Mouse (Mus musculus): ENCODE results near the gene Ltb4r2. TPM values are rescaled to one million over a fixed set of nuclear protein-coding genes. Genes with fewer than 3 reads are reported as not detected.
"Not testable (repeated sequence)": the region's sequence is repeated elsewhere in the genome, so short reads cannot be mapped to it uniquely, and the experiment has no call there.

Ltb4r2 gene
- total RNA-seq, 2 experiments from 2014 or later, result 1.7 TPM; not detected in 1

DNA sequence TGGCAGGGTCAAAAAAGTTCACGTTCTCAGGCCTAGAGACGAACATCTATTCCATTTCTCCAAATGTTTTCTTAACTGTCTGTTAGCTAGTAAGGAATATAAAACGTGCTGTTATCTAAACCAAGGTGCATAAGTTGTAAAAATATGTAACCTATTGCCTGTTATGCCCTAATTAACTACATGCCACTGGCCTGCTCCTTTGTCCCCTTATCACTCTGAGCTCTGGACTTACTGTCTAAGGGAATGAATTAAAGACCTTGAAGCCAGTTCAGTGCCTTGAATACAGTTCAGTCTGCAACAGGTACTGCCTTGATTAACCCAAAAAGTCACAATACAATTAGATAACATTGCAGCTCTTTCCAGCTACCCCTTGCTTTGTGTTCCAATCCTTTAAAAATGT lies 25.9 kb upstream of the Ltb4r2 start:
- no peak for ATAC-seq (replicated peaks; ENCODE audit: low FRiP score, low TSS enrichment, poor library complexity, severe bottlenecking)

DNA sequence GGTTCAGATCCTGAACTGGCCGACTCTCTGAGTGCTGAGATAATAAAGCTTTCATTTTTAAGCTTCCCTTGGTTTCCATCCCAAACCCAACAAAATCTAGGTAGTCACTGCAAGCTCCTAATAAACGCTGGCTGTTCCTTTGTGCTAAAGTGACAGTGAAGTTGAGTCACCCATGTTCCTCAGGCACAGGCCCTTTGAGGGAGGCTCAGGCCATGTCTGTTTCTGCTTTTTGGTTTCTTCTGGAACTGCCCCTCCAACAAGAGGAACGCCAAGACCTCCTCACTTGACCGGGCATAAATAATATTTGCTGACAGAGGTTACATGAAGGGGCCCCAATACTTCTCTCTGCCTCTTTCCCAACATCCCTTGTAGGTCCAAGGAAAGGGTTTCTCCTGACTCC lies 25.5 kb upstream of the Ltb4r2 start:
- no peak for ATAC-seq (replicated peaks; ENCODE audit: low FRiP score, low TSS enrichment, poor library complexity, severe bottlenecking)

DNA sequence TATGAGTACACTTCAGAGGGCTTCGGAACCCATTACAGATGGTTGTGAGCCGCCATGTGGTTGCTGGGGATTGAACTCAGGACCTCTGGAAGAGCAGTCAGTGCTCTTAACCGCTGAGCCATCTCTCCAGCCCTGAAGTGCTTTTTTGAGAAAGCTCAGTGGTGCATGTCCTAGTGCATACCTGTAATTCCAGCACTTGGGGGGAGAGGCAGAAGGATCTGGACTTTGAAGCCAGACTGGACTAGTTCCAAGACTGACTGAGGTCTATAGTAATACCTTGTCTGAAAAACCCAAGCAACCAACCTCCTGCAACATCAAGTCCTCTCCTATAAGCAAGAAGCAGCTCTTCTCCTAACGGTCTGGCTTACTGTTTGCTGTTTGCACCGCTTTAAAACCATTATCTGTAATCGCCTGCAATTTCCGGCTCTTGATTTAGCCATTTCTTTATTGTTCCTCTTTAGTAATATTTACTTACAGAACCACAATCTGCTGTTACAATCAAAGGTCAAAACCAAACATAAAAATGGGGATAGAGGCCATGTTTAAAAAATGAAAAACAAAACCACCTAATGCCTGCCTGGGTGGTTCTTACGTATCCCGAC lies 24.0 kb upstream of the Ltb4r2 start:
- no peak for ATAC-seq (replicated peaks; ENCODE audit: low FRiP score, low TSS enrichment, poor library complexity, severe bottlenecking)

DNA sequence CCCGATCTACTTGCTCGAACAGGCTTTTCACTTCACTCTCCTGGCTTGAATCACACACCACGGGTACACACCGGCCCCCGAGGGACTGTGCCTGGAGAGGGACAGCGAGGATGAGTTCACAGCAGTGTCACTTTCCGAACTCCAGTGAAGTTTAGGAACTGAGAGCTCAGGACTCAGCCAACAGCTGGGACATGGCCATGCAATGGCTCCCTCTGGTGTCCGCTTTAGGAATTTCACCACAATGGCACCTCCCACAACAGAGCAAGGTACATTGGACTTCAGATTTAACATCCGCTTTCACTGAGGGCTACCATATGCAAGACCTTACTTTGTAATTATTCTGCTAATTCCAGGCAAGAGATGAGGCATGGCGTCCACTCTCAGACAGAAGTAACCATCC lies 17.5 kb upstream of the Ltb4r2 start:
- peak; percentile 62 for ATAC-seq (replicated peaks; ENCODE audit: low FRiP score, low TSS enrichment, poor library complexity, severe bottlenecking)

DNA sequence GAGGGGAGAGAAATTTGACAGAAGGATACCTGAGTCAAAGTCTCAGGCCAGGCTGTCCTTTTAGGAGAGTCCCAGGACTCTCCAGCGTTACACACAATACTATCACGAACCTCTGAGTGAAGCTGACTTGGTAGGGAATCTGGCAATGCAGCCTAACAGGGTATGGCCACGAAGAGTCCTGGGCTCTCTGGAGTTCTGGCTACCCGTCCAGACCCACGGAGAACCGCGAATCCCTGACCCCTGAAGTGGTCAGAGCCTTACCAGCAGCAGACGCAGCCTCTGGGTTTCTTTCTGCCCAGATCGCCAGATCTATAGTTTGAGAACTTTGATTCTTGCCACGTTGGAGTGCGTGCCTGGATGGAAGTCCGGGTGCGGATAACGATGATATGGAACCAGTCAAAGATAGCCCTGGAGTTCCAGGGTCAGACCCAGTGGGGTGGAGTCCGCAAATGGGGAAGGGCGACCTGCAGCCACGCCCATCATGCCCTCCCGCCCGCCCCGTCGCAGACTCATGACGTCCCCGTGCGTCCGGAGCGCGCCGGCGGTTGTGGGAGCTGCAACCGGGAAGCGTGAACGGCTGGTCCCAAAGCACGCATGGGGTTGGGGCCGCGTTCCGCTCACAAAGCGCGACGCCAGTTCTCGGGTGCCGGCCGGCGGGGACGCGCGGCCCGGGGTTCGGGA lies 15.9 kb upstream of the Ltb4r2 start, which contains the start of the genes Dhrs1 and Nop9:
Dhrs1 (minus strand) TSS at position 511 of the 681 bp plus-strand sequence.
Nop9 (plus strand) TSS at position 514 of the 681 bp plus-strand sequence.
- peak; percentile 65 for ATAC-seq (replicated peaks; ENCODE audit: low FRiP score, low TSS enrichment, poor library complexity, severe bottlenecking)

DNA sequence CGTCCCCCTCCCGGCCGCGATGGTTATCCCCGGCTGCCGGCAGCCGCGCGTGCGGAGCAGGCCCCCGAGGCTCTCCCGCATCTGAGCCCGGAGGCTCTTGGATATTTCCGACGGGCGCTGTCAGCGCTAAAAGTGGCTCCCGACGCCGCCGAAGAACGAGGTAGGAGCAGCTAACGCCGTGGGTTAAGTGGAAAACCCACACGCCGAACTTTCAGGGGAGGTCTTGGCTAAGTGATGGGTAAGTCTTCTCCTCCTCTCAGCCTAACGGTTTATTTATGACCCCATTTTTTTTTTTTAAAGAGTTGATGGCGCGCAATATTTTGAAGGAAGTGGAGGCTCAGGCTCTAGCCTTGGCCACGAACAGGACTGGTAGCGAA lies 15.4 kb upstream of the Ltb4r2 start:
- no peak for ATAC-seq (replicated peaks; ENCODE audit: low FRiP score, low TSS enrichment, poor library complexity, severe bottlenecking)

DNA sequence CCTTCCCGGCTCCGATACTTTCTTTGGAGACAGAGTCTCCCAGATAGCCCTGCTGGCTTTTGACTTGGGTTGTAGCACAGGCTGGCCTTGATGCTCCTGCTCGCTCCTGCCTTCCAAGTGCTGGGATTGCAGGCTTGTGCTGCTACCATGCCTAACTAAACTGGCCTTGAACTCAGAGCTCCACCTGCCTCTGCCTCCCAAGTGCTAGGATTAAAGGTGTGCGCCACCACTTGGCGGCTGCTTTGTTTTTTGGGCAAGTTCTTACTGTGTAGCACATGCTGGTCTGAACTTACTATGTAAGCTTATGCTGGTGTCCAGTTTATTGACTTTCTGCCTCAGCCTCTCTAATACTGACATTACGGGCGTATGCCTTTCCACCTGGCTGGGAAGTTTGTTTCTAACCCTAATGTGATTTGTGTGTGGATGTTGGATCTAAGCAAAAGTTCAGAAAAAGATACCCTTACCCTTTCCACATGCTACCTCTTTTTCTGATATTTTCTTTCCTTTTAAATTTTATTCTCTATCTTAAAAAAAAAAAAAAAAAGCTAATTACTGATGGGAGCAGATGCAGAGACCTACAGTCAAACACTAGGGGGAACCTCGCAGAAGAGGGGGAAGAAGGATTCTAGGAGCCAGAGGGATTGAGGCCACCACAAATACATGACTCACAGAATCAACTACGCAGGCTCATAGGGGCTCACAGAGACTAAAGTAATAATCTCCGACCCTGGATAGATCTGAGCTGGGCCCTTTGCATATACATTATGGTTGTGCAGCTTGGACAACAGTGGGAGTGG lies 14.0 kb upstream of the Ltb4r2 start:
- ATAC-seq (replicated peaks; ENCODE audit: low FRiP score, low TSS enrichment, poor library complexity, severe bottlenecking), result no peak

DNA sequence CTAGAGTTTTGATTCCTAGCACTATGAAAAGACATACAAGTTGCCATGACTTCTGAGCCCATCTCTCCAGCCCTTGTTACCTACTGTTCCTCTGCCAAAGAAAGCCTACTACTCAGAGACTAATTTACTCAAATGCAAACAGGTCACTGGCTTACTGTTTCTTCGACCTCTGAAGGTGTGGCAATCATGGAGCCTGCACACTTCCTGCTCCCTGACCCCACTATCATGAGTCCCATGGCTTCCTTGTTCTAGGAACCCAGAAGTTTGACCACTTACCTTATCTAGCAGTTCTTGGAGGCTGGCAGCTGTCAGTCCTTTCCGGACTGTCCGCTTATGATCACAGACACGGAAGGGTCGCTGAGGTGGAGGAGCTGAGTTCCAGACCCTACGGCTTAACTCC lies 3.7 kb upstream of the Ltb4r2 start:
- no peak for ATAC-seq (replicated peaks; ENCODE audit: low FRiP score, low TSS enrichment, poor library complexity, severe bottlenecking)

DNA sequence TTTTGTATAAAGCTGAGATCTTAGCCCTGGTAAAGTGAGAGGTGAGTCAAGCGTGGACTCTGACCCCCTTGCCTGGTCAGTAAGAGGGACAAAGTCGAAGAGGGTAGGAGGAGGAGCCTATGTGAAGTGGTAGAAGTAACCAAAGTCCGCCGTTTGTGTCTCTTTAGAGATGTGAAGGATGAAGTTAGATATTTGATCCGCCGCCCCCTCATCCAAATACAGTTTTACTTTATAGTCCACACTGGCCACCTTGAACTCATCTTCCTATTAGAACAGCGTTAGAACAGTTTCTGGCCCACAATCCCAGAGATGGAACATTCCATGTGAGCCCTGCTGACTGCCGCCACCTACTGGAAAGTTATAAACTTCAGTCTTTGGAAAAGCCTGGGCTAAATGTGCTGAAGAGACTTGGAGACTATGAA lies 2.9 kb upstream of the Ltb4r2 start, which contains the start of gene Cideb:
Cideb (minus strand) TSS at position 96 of the 422 bp plus-strand sequence.
- ATAC-seq (replicated peaks; ENCODE audit: low FRiP score, low TSS enrichment, poor library complexity, severe bottlenecking), result peak; percentile 55

DNA sequence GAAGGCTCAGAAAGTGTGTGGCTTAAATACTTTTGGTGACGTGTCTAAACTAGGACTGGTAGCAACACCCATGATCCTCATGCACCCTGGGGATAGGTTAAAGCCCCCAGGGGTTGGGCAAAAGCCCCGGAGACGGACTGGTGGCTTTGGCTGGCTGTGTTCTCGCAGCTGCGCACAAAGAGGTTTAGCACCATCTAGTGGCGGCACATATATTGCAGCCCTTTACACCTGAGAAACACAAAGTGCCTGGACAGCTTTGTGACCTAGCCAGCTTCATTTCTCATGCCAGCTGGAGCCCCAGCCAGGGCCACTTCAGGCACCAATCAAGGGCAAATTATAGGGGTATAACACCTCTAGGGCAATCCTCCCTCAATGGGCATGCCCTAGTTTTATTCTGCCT lies 1.1 kb upstream of the Ltb4r2 start:
- ATAC-seq (replicated peaks; ENCODE audit: low FRiP score, low TSS enrichment, poor library complexity, severe bottlenecking), result not testable (repeated sequence)

DNA sequence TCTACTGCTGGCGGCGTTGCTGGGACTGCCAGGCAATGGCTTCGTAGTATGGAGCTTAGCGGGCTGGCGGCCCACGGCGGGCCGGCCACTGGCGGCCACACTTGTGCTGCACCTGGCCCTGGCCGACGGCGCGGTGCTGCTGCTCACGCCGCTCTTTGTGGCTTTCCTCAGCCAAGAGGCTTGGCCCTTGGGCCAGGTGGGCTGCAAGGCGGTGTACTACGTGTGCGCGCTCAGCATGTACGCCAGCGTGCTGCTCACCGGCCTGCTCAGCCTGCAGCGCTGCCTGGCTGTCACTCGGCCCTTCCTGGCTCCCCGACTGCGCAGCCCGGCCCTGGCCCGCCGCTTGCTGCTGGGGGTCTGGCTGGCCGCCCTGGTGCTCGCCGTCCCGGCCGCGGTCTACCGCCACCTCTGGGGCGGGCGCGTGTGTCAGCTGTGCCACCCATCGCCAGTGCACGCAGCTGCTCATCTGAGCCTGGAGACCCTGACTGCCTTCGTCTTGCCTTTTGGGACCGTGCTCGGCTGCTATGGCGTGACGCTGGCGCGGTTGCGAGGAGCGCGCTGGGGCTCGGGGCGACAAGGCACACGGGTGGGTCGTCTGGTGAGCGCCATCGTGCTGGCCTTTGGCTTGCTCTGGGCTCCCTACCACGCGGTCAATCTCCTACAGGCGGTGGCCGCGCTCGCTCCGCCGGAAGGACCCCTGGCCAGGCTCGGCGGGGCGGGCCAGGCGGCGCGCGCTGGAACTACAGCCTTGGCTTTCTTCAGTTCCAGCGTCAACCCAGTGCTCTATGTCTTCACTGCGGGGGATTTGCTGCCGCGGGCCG lies 983 bp downstream of the Ltb4r2 start:
- ATAC-seq (replicated peaks; ENCODE audit: low FRiP score, low TSS enrichment, poor library complexity, severe bottlenecking), result 0 out of 2 replicates have a peak, but pooled peaks have one; percentile 7

DNA sequence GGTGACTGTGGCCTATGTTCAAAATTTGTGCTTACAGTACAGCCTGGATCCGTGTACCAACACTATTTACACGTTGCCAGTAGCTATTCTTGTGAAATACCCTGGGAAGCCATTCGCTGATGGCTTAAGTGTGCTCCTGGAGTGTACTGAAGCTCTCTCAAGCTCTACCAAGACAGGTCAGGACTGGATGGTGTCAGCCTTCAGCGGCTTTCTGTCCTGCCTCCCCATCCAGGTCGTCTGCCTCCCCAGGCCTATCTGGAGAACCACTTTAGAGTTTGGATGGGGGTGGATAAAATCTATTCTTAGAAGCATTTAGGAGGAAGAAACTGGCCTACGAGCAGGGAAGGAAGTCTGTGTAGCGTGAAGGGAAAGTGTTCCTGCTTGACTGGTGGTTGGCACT lies 1.9 kb downstream of the Ltb4r2 start:
- ATAC-seq (replicated peaks; ENCODE audit: low FRiP score, low TSS enrichment, poor library complexity, severe bottlenecking), result no peak

DNA sequence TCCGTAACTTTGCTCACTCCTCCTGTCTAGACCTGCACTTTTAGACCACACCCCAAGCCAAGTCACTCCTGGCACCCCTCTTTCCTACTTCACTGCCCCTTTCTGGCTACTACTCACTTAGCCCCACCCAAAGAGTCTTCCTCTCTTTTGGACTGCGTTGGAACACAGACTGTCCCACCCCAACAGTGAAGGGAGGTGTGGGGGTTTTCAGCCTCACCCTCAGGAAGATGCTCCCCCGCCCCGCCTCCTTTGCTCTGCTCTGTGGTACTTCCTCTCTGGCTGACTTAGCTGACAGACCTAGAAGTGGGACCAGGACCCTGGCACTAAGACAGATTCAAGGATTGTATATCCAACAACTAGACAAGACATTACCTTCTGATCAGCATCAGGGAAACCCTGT lies 4.5 kb downstream of the Ltb4r2 start, which contains the start of gene Ltb4r1:
Ltb4r1 (plus strand) TSS at position 267 of the 400 bp plus-strand sequence.
- ATAC-seq (replicated peaks; ENCODE audit: low FRiP score, low TSS enrichment, poor library complexity, severe bottlenecking), result no peak

DNA sequence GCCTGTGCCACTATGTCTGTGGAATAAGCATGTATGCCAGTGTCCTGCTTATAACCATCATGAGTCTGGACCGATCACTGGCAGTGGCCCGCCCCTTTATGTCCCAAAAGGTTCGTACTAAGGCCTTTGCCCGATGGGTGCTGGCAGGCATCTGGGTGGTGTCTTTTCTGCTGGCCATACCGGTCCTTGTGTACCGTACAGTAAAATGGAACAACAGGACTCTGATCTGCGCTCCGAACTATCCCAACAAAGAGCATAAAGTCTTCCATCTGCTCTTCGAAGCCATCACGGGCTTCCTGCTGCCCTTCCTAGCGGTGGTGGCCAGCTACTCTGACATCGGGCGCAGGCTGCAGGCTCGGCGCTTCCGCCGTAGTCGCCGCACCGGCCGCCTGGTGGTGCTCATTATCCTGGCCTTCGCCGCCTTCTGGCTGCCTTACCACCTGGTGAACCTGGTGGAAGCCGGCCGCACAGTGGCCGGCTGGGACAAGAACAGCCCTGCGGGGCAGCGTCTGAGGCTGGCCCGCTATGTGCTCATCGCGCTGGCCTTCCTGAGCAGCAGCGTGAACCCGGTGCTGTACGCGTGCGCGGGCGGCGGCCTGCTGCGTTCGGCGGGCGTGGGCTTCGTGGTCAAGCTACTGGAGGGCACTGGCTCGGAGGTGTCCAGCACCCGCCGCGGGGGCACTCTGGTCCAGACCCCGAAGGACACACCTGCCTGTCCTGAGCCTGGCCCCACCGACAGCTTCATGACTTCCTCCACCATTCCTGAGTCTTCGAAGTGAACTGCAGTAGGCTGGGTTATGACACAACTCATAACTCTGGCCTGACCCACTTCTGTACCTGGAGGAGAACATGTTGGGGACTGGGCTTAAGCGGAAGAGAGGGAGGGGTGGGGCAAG lies 6.5 kb downstream of the Ltb4r2 start:
- ATAC-seq (replicated peaks; ENCODE audit: low FRiP score, low TSS enrichment, poor library complexity, severe bottlenecking), result peak; percentile 58

DNA sequence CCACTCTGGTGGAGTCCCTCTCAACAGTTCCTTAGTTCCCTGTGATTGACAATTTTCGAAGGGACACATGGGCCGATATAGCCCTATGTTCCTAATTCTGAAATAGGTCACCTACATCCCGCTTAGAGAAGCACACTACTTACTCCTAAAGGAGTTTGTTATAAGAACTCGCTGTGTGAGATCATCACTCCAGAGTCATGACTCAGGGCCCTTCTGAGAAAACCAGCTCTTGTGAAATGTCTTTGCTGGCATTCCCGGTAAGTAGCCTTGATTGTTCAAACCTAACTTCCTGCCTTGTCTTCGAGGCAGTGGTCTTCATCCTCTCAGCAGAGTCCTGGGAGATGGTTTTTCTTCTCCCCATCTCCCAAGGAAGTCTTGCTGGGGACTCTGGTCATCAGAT lies 7.3 kb downstream of the Ltb4r2 start:
- ATAC-seq (replicated peaks; ENCODE audit: low FRiP score, low TSS enrichment, poor library complexity, severe bottlenecking), result no peak

DNA sequence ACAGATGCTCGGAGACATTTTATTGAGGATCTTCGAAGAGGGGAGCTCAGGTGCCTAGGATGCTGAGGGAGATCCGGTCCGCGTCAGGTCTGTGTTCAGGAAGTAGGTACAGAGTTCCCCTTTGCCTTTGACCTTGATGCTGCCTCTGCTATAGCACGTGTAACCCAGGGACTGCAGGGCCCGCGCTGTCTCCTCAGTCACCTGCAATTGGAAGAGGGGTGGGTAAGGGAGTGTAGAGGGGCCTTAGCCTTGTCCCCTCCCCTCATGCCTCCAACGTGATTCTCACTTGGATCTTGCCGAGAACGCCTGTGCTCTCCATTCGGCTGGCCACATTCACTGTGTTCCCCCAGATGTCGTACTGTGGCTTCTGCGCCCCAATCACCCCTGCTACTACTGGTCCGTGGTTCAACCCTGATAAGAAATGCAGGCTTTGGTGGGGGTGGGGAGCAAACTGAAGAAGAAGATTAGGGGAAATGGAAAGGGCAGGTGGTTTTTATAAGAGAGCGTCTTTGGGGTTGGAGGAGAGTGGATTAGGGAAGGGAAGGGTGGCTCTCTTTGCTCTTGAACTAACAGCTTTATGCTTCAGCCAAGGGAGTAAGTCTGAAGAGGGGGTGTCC lies 8.0 kb downstream of the Ltb4r2 start:
- peak; percentile 59 for ATAC-seq (replicated peaks; ENCODE audit: low FRiP score, low TSS enrichment, poor library complexity, severe bottlenecking)

DNA sequence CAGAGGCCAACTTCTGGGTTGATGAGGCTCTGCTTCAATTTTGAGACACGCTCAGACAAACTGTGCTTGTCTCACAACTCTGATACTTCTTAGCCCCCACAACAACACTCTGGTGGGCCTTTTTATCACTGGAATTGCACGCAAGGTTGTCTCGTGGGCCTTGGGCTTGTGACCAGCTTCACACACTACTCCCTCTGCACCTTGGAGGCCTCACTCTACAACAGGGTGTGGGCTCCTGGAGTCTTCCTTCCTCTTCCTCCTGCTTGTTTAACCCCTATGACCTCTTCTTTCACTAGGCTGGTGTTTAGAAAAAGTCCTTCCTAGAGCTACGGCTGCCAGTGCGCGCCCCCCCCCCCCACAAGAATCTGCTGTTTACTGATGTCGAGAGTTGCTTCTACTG lies 15.5 kb downstream of the Ltb4r2 start:
- no peak for ATAC-seq (replicated peaks; ENCODE audit: low FRiP score, low TSS enrichment, poor library complexity, severe bottlenecking)

DNA sequence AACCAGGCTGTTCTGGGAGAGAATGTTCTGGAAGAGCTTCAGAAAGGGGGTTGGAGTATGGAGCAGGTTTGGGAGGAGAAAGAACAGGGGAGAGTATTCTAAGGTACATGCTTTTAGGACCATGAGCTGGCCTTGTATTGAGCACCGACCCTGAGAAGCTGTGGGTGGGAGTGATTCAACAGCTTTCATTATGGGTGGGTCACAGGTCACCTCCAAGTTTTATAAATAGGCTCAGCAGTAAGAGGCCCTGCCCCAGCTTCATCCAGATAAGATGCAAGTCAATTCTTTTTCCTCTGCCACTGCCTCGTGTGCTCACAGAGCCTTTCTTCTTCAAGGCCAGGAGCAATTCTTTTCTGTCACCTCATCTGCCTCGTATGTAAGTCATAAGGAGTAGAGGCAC lies 15.9 kb downstream of the Ltb4r2 start:
- no peak for ATAC-seq (replicated peaks; ENCODE audit: low FRiP score, low TSS enrichment, poor library complexity, severe bottlenecking)
